In genomic region chr16:3732612-3733011, GRCm38 (mm10) we compare ENCODE assay signal across 30 mouse cellular contexts. TPM values are rescaled to one million over a fixed set of nuclear protein-coding genes. Genes with fewer than 3 reads are reported as not detected.
A peak's percentile ranks its signal among the peaks of the same experiment; 100 is the strongest.
DNase-seq lines count a peak whose midpoint lies in the region; ATAC-seq and TF ChIP-seq lines count a peak whose summit lies in the region.
"Had no signal": no experiment of that assay in that cellular context is flagged by ENCODE, and none has a peak within 500 bp of the region (broad histone marks: within the 10 kb centered on the region; RNA-seq: fewer than 3 reads in every experiment).

No protein-coding gene starts in this region.

- TF ChIP-seq EP300 in CH12.LX (IDR thresholded peaks at IDR 0.05; ENCODE audit: low read length), result no peak

- no peak for DNase-seq in liver, embryonic 11.5 days (ENCODE audit: low spot score)
- no peak for DNase-seq in CH12.LX (ENCODE audit: extremely low read depth)
- DNase-seq in brain, adult 2 months (ENCODE audit: low read depth, low spot score), result peak; percentile 5
- DNase-seq in embryonic facial prominence, embryonic 10.5 days (ENCODE audit: low spot score), result no peak
- no peak for DNase-seq in left cerebral cortex, adult 18-20 months (ENCODE audit: low spot score in 2 of 2)
- no peak for DNase-seq in retina, postnatal 1 day
- DNase-seq: adrenal gland, postnatal 25 days; cerebellum, adult 11 months; cerebellum, adult 9-11 months; forebrain, postnatal 0 days; gastrocnemius, postnatal 25 days; heart, adult 2 months; heart, postnatal 14 days; kidney, adult 8-10 months; kidney, postnatal 25 days; thymus, adult 18-20 months had no signal

- no peaks in the 10 kb centered on the region for H3K79me2 ChIP-seq in CH12.LX (replicated peaks; ENCODE audit: control insufficient read depth, extremely low read depth, insufficient read depth, poor library complexity, severe bottlenecking)

- TF ChIP-seq RAD21 in CH12.LX (IDR thresholded peaks at IDR 0.05; ENCODE audit: low read depth, low read length), result no peak

- no peak overlapping the region for H3K9ac ChIP-seq in liver, embryonic 15.5 days
- no peak overlapping the region for H3K9ac ChIP-seq in liver, embryonic 11.5 days (ENCODE audit: low read depth, low read length)
- H3K9ac ChIP-seq in CH12.LX (ENCODE audit: insufficient read depth, low read depth), result no peak overlapping the region
- H3K9ac ChIP-seq: embryonic facial prominence, embryonic 12.5 days; forebrain, postnatal 0 days; heart, embryonic 13.5 days; hindbrain, embryonic 14.5 days; liver, embryonic 14.5 days; midbrain, embryonic 12.5 days; stomach, embryonic 15.5 days had no signal

- H3K27me3 ChIP-seq in liver, embryonic 15.5 days, result no peaks in the 10 kb centered on the region
- no peaks in the 10 kb centered on the region for H3K27me3 ChIP-seq in liver, embryonic 11.5 days (replicated peaks; ENCODE audit: control insufficient read depth, insufficient read depth, low read length)
- no peaks in the 10 kb centered on the region for H3K27me3 ChIP-seq in CH12.LX (replicated peaks)
- no peaks in the 10 kb centered on the region for H3K27me3 ChIP-seq in embryonic facial prominence, embryonic 10.5 days (replicated peaks; ENCODE audit: low read depth, poor library complexity, severe bottlenecking)
- H3K27me3 ChIP-seq: embryonic facial prominence, embryonic 12.5 days; heart, embryonic 13.5 days; midbrain, embryonic 12.5 days; stomach, embryonic 15.5 days had no signal

- H3K4me2 ChIP-seq in liver, embryonic 15.5 days, result no peak overlapping the region
- H3K4me2 ChIP-seq in liver, embryonic 11.5 days, result no peak overlapping the region
- no peak overlapping the region for H3K4me2 ChIP-seq in CH12.LX (ENCODE audit: insufficient read depth, low read depth, poor library complexity, severe bottlenecking)
- H3K4me2 ChIP-seq: embryonic facial prominence, embryonic 12.5 days; heart, embryonic 13.5 days; hindbrain, embryonic 14.5 days; midbrain, embryonic 12.5 days; stomach, embryonic 15.5 days had no signal

- H3K9me3 ChIP-seq in liver, embryonic 15.5 days (replicated peaks), result no peaks in the 10 kb centered on the region
- H3K9me3 ChIP-seq in liver, embryonic 11.5 days (ENCODE audit: control insufficient read depth, low read length), result no peaks in the 10 kb centered on the region
- H3K9me3 ChIP-seq in CH12.LX (replicated peaks; ENCODE audit: low read length), result no peaks in the 10 kb centered on the region
- H3K9me3 ChIP-seq in embryonic facial prominence, embryonic 10.5 days, result no peaks in the 10 kb centered on the region
- H3K9me3 ChIP-seq: embryonic facial prominence, embryonic 12.5 days; heart, embryonic 13.5 days; midbrain, embryonic 12.5 days; stomach, embryonic 15.5 days had no signal

- H3K27ac ChIP-seq in liver, embryonic 15.5 days (replicated peaks), result no peak overlapping the region
- H3K27ac ChIP-seq in liver, embryonic 11.5 days (ENCODE audit: low read depth, low read length), result no peak overlapping the region
- H3K27ac ChIP-seq in CH12.LX (ENCODE audit: insufficient read depth, low read depth), result no peak overlapping the region
- no peak overlapping the region for H3K27ac ChIP-seq in embryonic facial prominence, embryonic 10.5 days (replicated peaks)
- H3K27ac ChIP-seq: embryonic facial prominence, embryonic 12.5 days; heart, adult 2 months; heart, embryonic 13.5 days; hindbrain, embryonic 14.5 days; layer of hippocampus, adult 2 months; liver, embryonic 14.5 days; midbrain, embryonic 12.5 days; stomach, embryonic 15.5 days had no signal

- peak; percentile 15; the same call in 1 of the 2 replicates for ATAC-seq in liver, embryonic 15.5 days (ENCODE audit: insufficient read depth)
- no peak for ATAC-seq in liver, embryonic 11.5 days (replicated peaks; ENCODE audit: low FRiP score)
- ATAC-seq in megakaryocyte progenitor cell, adult 5-6 weeks (replicated peaks; ENCODE audit: poor library complexity), result peak; percentile 96
- ATAC-seq: forebrain, postnatal 0 days; inflammation-experienced regulatory T-cells, adult 6 months had no signal

- no peak for TF ChIP-seq CTCF in CH12.LX (conservative IDR thresholded peaks at IDR 0.05 in 1 of 2, IDR thresholded peaks at IDR 0.05 in 1 of 2; ENCODE audit: low read depth in 2 of 2, low read length in 2 of 2)

- no peak overlapping the region for H3K4me3 ChIP-seq in liver, embryonic 15.5 days (replicated peaks)
- no peak overlapping the region for H3K4me3 ChIP-seq in liver, embryonic 11.5 days (ENCODE audit: low read depth, low read length)
- no peak overlapping the region for H3K4me3 ChIP-seq in CH12.LX (replicated peaks in 1 of 3; ENCODE audit: low read depth in 2 of 3, low read length in 2 of 3, poor library complexity in 1 of 3)
- H3K4me3 ChIP-seq in embryonic facial prominence, embryonic 10.5 days, result no peak overlapping the region
- H3K4me3 ChIP-seq: embryonic facial prominence, embryonic 12.5 days; heart, adult 2 months; heart, embryonic 13.5 days; layer of hippocampus, adult 2 months; midbrain, embryonic 12.5 days; stomach, embryonic 15.5 days had no signal

- in situ Hi-C loops in CH12.LX (cut with MboI; ENCODE audit: low pct_ligation_motif_present, low pct_unique_long_range_greater_than_20kb, low sequenced_read_pairs), result no loop called here

- TF ChIP-seq POLR2A in CH12.LX (IDR thresholded peaks at IDR 0.05; ENCODE audit: low read depth, low read length), result no peak

- no peaks in the 10 kb centered on the region for H3K4me1 ChIP-seq in liver, embryonic 15.5 days (replicated peaks)
- no peaks in the 10 kb centered on the region for H3K4me1 ChIP-seq in liver, embryonic 11.5 days (replicated peaks; ENCODE audit: control insufficient read depth, insufficient read depth, low read length)
- peaks cover 6 to 24% of the 10 kb centered on the region in 2 experiments; a peak in 3 of 4 replicates for H3K4me1 ChIP-seq in CH12.LX (ENCODE audit: control insufficient read depth in 1 of 2, insufficient read depth in 2 of 2)
- no peaks in the 10 kb centered on the region for H3K4me1 ChIP-seq in embryonic facial prominence, embryonic 10.5 days
- H3K4me1 ChIP-seq: embryonic facial prominence, embryonic 12.5 days; heart, embryonic 13.5 days; midbrain, embryonic 12.5 days; stomach, embryonic 15.5 days had no signal

- 30% methylated on average over 4 of the region's 4 CpGs for WGBS in liver, embryonic 15.5 days (ENCODE audit: insufficient replicate concordance)
- WGBS in liver, embryonic 11.5 days, result 69% methylated on average over 4 of the region's 4 CpGs
- 92% methylated on average over 4 of the region's 4 CpGs for WGBS in embryonic facial prominence, embryonic 10.5 days

- no peaks in the 10 kb centered on the region for H3K36me3 ChIP-seq in liver, embryonic 15.5 days (replicated peaks)
- H3K36me3 ChIP-seq in liver, embryonic 11.5 days (ENCODE audit: control insufficient read depth, insufficient read depth, low read length), result no peaks in the 10 kb centered on the region
- H3K36me3 ChIP-seq in CH12.LX (replicated peaks in 1 of 2; ENCODE audit: control insufficient read depth in 1 of 2, insufficient read depth in 1 of 2, low read length in 1 of 2), result no peaks in the 10 kb centered on the region
- no peaks in the 10 kb centered on the region for H3K36me3 ChIP-seq in embryonic facial prominence, embryonic 10.5 days (replicated peaks)
- H3K36me3 ChIP-seq: embryonic facial prominence, embryonic 12.5 days; heart, embryonic 13.5 days; midbrain, embryonic 12.5 days; stomach, embryonic 15.5 days had no signal

- dilution Hi-C loops in CH12.LX (cut with MboI; ENCODE audit: extremely low pct_ligation_motif_present, extremely low pct_unique_long_range_greater_than_20kb, low sequenced_read_pairs), result no loop called here

TF ChIP-seq in CH12.LX, 34 proteins besides CTCF, POLR2A, EP300 and RAD21:
- TF ChIP-seq BHLHE40 (IDR thresholded peaks at IDR 0.05; ENCODE audit: low read depth, low read length), result peak; percentile 24; the same call in 1 of the 2 replicates
- no peak for TF ChIP-seq ETS1 (conservative IDR thresholded peaks at IDR 0.05; ENCODE audit: low read depth, low read length)

RNA-seq across cellular contexts. Expression of gene Zfp263, which starts 11.3 kb away (rescaled TPM):
- 12.3 and 14.6 TPM in 2 replicates for polyA plus RNA-seq in liver, embryonic 15.5 days (2015; fragmentation: Nextera tagmentation; extraction: Ambion mirVana)
- 31.8 and 33.1 TPM in 2 replicates for polyA plus RNA-seq in liver, embryonic 11.5 days (2014; fragmentation: Nextera tagmentation; extraction: Ambion mirVana)
- 17.4 and 22.2 TPM in 2 replicates for total RNA-seq in CH12.LX (2012; rRNA removed)
- total RNA-seq in CH12.LX (2014; rRNA removed), result 24.2 and 25.8 TPM in 2 replicates
- polyA plus RNA-seq in CH12.LX (2012; ENCODE audit: insufficient read length, low read depth), result 20.4 and 21.4 TPM in 2 replicates
- 27.6 and 31.6 TPM in 2 replicates for total RNA-seq in megakaryocyte progenitor cell, adult 5-6 weeks (2015)
- total RNA-seq in megakaryocyte progenitor cell, adult 5-6 weeks (2017), result 38.0 and 45.6 TPM in 2 replicates
- polyA plus RNA-seq in embryonic facial prominence, embryonic 10.5 days (2016; fragmentation: Nextera tagmentation; extraction: Ambion mirVana), result 51.3 and 53.3 TPM in 2 replicates
- 10 to 100 TPM; 17.2 to 19.3 TPM for total RNA-seq in left cerebral cortex, adult 18-20 months (2021)

RNA-seq across cellular contexts. Expression of gene Mefv, which starts 14.7 kb away (rescaled TPM):
- polyA plus RNA-seq in liver, embryonic 15.5 days (2015; fragmentation: Nextera tagmentation; extraction: Ambion mirVana), result 0.41 and 0.46 TPM in 2 replicates
- polyA plus RNA-seq in liver, embryonic 11.5 days (2014; fragmentation: Nextera tagmentation; extraction: Ambion mirVana), result 0.05 and 0.21 TPM in 2 replicates
- total RNA-seq in CH12.LX (2012; rRNA removed) (not detected in 2 replicates), CH12.LX (2014; rRNA removed) (not detected in 2 replicates)
- not detected in 2 replicates for polyA plus RNA-seq in CH12.LX (2012; ENCODE audit: insufficient read length, low read depth)
- total RNA-seq in megakaryocyte progenitor cell, adult 5-6 weeks (2015), result 14.7 and 18.6 TPM in 2 replicates
- total RNA-seq in megakaryocyte progenitor cell, adult 5-6 weeks (2017), result 46.7 and 53.5 TPM in 2 replicates
- polyA plus RNA-seq in embryonic facial prominence, embryonic 10.5 days (2016; fragmentation: Nextera tagmentation; extraction: Ambion mirVana), result not detected in 2 replicates
- total RNA-seq in left cerebral cortex, adult 18-20 months (2021), result not detected
- total RNA-seq: adrenal gland, postnatal 25 days; forebrain, postnatal 0 days; gastrocnemius, postnatal 25 days; heart, adult 2 months; heart, postnatal 14 days; layer of hippocampus, adult 2 months; layer of hippocampus, postnatal 25 days; left cerebral cortex, postnatal 10 days had no signal
- polyA plus RNA-seq: embryonic facial prominence, embryonic 12.5 days; forebrain, embryonic 11.5 days; forebrain, postnatal 0 days; hindbrain, embryonic 14.5 days; inflammation-experienced regulatory T-cells, adult 6 months; limb, embryonic 11.5 days; midbrain, embryonic 12.5 days had no signal
